Mouse (Mus musculus): ENCODE results near the gene Grem2. TPM values are rescaled to one million over a fixed set of nuclear protein-coding genes. Genes with fewer than 3 reads are reported as not detected.

Grem2 gene
- polyA plus RNA-seq, 1 experiment from 2014 or later = 0.19 TPM

GRCm38 (mm10) chr1:174907637-174908036, 14.0 kb downstream of the Grem2 start:
- Histone ChIP-seq H3K27ac (ENCODE audit: low read depth, low read length) (no peak overlapping the region), H3K9ac (ENCODE audit: low read depth, low read length) (no peak overlapping the region), H3K27me3 (ENCODE audit: control insufficient read depth, insufficient read depth, low read length) (no peaks in the 10 kb centered on the region)

GRCm38 (mm10) chr1:174902755-174903154, 18.9 kb downstream of the Grem2 start:
- no peak overlapping the region for H3K9ac ChIP-seq (ENCODE audit: low read depth, low read length)
- no peak overlapping the region for H3K27ac ChIP-seq (ENCODE audit: low read depth, low read length)
- no peaks in the 10 kb centered on the region for H3K27me3 ChIP-seq (ENCODE audit: control insufficient read depth, insufficient read depth, low read length)
- H3K4me2 ChIP-seq = no peak overlapping the region
- no peaks in the 10 kb centered on the region for H3K4me1 ChIP-seq (ENCODE audit: control insufficient read depth, insufficient read depth, low read length)
- H3K9me3 ChIP-seq (replicated peaks; ENCODE audit: control insufficient read depth, low read length) = no peaks in the 10 kb centered on the region
- ATAC-seq (replicated peaks; ENCODE audit: insufficient number of reproducible peaks, low FRiP score, low TSS enrichment) = no peak
- WGBS (ENCODE audit: insufficient replicate concordance) = 50% methylated on average over 1 of the region's 1 CpGs
- H3K36me3 ChIP-seq (ENCODE audit: control insufficient read depth, insufficient read depth, low read length) = no peaks in the 10 kb centered on the region
- H3K4me3 ChIP-seq (ENCODE audit: low read depth, low read length) = no peak overlapping the region

More at GRCm38 (mm10) chr1:174907637-174908036, 14.0 kb downstream of the Grem2 start:
- H3K4me3 ChIP-seq (ENCODE audit: low read depth, low read length) = no peak overlapping the region
- no peak overlapping the region for H3K4me2 ChIP-seq
- no peaks in the 10 kb centered on the region for H3K36me3 ChIP-seq (ENCODE audit: control insufficient read depth, insufficient read depth, low read length)
- no peaks in the 10 kb centered on the region for H3K9me3 ChIP-seq (replicated peaks; ENCODE audit: control insufficient read depth, low read length)
- 61% methylated on average over 5 of the region's 5 CpGs for WGBS (ENCODE audit: insufficient replicate concordance)
- no peaks in the 10 kb centered on the region for H3K4me1 ChIP-seq (ENCODE audit: control insufficient read depth, insufficient read depth, low read length)
- no peak for ATAC-seq (replicated peaks; ENCODE audit: insufficient number of reproducible peaks, low FRiP score, low TSS enrichment)

- Histone ChIP-seq H3K36me3 (ENCODE audit: control insufficient read depth, insufficient read depth, low read length) (no peaks in the 10 kb centered on the region), H3K9ac (ENCODE audit: low read depth, low read length) (no peak overlapping the region), H3K9me3 (replicated peaks; ENCODE audit: control insufficient read depth, low read length) (no peaks in the 10 kb centered on the region), H3K4me3 (ENCODE audit: low read depth, low read length) (no peak overlapping the region), H3K4me2 (no peak overlapping the region), H3K27me3 (ENCODE audit: control insufficient read depth, insufficient read depth, low read length) (no peaks in the 10 kb centered on the region), H3K27ac (ENCODE audit: low read depth, low read length) (no peak overlapping the region), H3K4me1 (ENCODE audit: control insufficient read depth, insufficient read depth, low read length) (no peaks in the 10 kb centered on the region)
- no peak for ATAC-seq (replicated peaks; ENCODE audit: insufficient number of reproducible peaks, low FRiP score, low TSS enrichment)
- WGBS (ENCODE audit: insufficient replicate concordance) = 78% methylated on average over 7 of the region's 7 CpGs
Measured at GRCm38 (mm10) chr1:174892471-174892870, 29.1 kb downstream of the Grem2 start.

- Histone ChIP-seq H3K4me3 (ENCODE audit: low read depth, low read length) (no peak overlapping the region), H3K36me3 (ENCODE audit: control insufficient read depth, insufficient read depth, low read length) (no peaks in the 10 kb centered on the region), H3K9ac (ENCODE audit: low read depth, low read length) (no peak overlapping the region), H3K27me3 (ENCODE audit: control insufficient read depth, insufficient read depth, low read length) (no peaks in the 10 kb centered on the region), H3K27ac (ENCODE audit: low read depth, low read length) (no peak overlapping the region), H3K9me3 (replicated peaks; ENCODE audit: control insufficient read depth, low read length) (no peaks in the 10 kb centered on the region), H3K4me2 (no peak overlapping the region), H3K4me1 (ENCODE audit: control insufficient read depth, insufficient read depth, low read length) (no peaks in the 10 kb centered on the region)
- WGBS (ENCODE audit: insufficient replicate concordance) = 68% methylated on average over 14 of the region's 14 CpGs
- no peak for ATAC-seq (replicated peaks; ENCODE audit: insufficient number of reproducible peaks, low FRiP score, low TSS enrichment)
Measured at GRCm38 (mm10) chr1:174888684-174889405, 32.8 kb downstream of the Grem2 start.

- ATAC-seq (replicated peaks; ENCODE audit: insufficient number of reproducible peaks, low FRiP score, low TSS enrichment) = no peak
- H3K9ac ChIP-seq (ENCODE audit: low read depth, low read length) = no peak overlapping the region
- 91% methylated on average over 1 of the region's 1 CpGs for WGBS (ENCODE audit: insufficient replicate concordance)
- H3K27me3 ChIP-seq (ENCODE audit: control insufficient read depth, insufficient read depth, low read length) = no peaks in the 10 kb centered on the region
- no peak overlapping the region for H3K4me3 ChIP-seq (ENCODE audit: low read depth, low read length)
- no peak overlapping the region for H3K27ac ChIP-seq (ENCODE audit: low read depth, low read length)
- H3K4me2 ChIP-seq = no peak overlapping the region
- H3K9me3 ChIP-seq (replicated peaks; ENCODE audit: control insufficient read depth, low read length) = no peaks in the 10 kb centered on the region
- H3K4me1 ChIP-seq (ENCODE audit: control insufficient read depth, insufficient read depth, low read length) = no peaks in the 10 kb centered on the region
- no peaks in the 10 kb centered on the region for H3K36me3 ChIP-seq (ENCODE audit: control insufficient read depth, insufficient read depth, low read length)
Measured at GRCm38 (mm10) chr1:174888073-174888472, 33.5 kb downstream of the Grem2 start.

GRCm38 (mm10) chr1:174882496-174882895, 39.1 kb downstream of the Grem2 start:
- H3K27me3 ChIP-seq (ENCODE audit: control insufficient read depth, insufficient read depth, low read length) = no peaks in the 10 kb centered on the region
- H3K9me3 ChIP-seq (replicated peaks; ENCODE audit: control insufficient read depth, low read length) = no peaks in the 10 kb centered on the region
- no peaks in the 10 kb centered on the region for H3K36me3 ChIP-seq (ENCODE audit: control insufficient read depth, insufficient read depth, low read length)
- 74% methylated on average over 1 of the region's 1 CpGs for WGBS (ENCODE audit: insufficient replicate concordance)
- H3K4me3 ChIP-seq (ENCODE audit: low read depth, low read length) = no peak overlapping the region
- no peak overlapping the region for H3K9ac ChIP-seq (ENCODE audit: low read depth, low read length)
- no peak overlapping the region for H3K27ac ChIP-seq (ENCODE audit: low read depth, low read length)
- no peaks in the 10 kb centered on the region for H3K4me1 ChIP-seq (ENCODE audit: control insufficient read depth, insufficient read depth, low read length)
- no peak for ATAC-seq (replicated peaks; ENCODE audit: insufficient number of reproducible peaks, low FRiP score, low TSS enrichment)
- no peak overlapping the region for H3K4me2 ChIP-seq

- H3K27ac ChIP-seq (ENCODE audit: low read depth, low read length) = no peak overlapping the region
- H3K4me1 ChIP-seq (ENCODE audit: control insufficient read depth, insufficient read depth, low read length) = no peaks in the 10 kb centered on the region
- H3K4me3 ChIP-seq (ENCODE audit: low read depth, low read length) = no peak overlapping the region
- no peak overlapping the region for H3K9ac ChIP-seq (ENCODE audit: low read depth, low read length)
- no peak overlapping the region for H3K4me2 ChIP-seq
- no peaks in the 10 kb centered on the region for H3K27me3 ChIP-seq (ENCODE audit: control insufficient read depth, insufficient read depth, low read length)
- ATAC-seq (replicated peaks; ENCODE audit: insufficient number of reproducible peaks, low FRiP score, low TSS enrichment) = no peak
- no peaks in the 10 kb centered on the region for H3K36me3 ChIP-seq (ENCODE audit: control insufficient read depth, insufficient read depth, low read length)
- WGBS (ENCODE audit: insufficient replicate concordance) = 76% methylated on average over 4 of the region's 4 CpGs
- H3K9me3 ChIP-seq (replicated peaks; ENCODE audit: control insufficient read depth, low read length) = no peaks in the 10 kb centered on the region
Measured at GRCm38 (mm10) chr1:174875173-174875572, 46.4 kb downstream of the Grem2 start.

GRCm38 (mm10) chr1:174860407-174861118, 61.1 kb downstream of the Grem2 start:
- H3K4me2 ChIP-seq = no peak overlapping the region
- 70% methylated on average over 10 of the region's 10 CpGs for WGBS (ENCODE audit: insufficient replicate concordance)
- H3K4me3 ChIP-seq (ENCODE audit: low read depth, low read length) = no peak overlapping the region
- ATAC-seq (replicated peaks; ENCODE audit: insufficient number of reproducible peaks, low FRiP score, low TSS enrichment) = no peak
- H3K27me3 ChIP-seq (ENCODE audit: control insufficient read depth, insufficient read depth, low read length) = no peaks in the 10 kb centered on the region
- H3K9me3 ChIP-seq (replicated peaks; ENCODE audit: control insufficient read depth, low read length) = no peaks in the 10 kb centered on the region
- H3K27ac ChIP-seq (ENCODE audit: low read depth, low read length) = no peak overlapping the region
- no peak overlapping the region for H3K9ac ChIP-seq (ENCODE audit: low read depth, low read length)
- H3K4me1 ChIP-seq (ENCODE audit: control insufficient read depth, insufficient read depth, low read length) = no peaks in the 10 kb centered on the region
- H3K36me3 ChIP-seq (ENCODE audit: control insufficient read depth, insufficient read depth, low read length) = no peaks in the 10 kb centered on the region
